Mouse (Mus musculus) liver, adult 2 months (tissue): ENCODE measurements around the gene Terf2.

Source experiments
- CTCF ChIP-seq: fragments of 200-500 bp; IDR thresholded peaks from 2 replicates; pipeline ENCODE4 v1.5.1; 2011; ENCODE audit warnings: low read depth, low read length, control low read depth
- POLR2A ChIP-seq: fragments of 200-500 bp; IDR thresholded peaks from 2 replicates; pipeline ENCODE4 v1.6.1; 2011; ENCODE audit warnings: low read length, control low read depth; ENCODE audit not compliant: insufficient read depth; ENCODE audit errors: extremely low read depth

DNA sequence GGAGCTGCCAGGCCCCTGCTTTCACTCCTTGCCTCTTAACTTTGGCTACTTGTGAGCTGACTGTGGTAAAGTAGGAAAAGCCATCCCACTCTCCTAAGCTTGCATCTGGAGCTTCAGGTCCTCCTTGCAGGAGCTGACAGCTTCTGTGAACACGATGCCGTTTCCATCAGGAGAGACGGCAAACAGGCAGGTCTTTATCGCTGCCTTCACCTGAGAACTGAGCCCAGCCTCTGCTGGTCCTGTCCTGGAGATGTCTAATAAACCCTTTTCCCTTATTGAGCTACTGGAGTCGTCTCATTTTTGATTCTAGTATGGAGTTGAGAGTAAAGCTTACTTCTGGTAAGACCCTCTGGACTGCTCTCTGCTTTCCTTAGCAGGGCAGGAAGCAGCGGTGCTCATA is 50.9 kb downstream of the Terf2 start:
- TF ChIP-seq CTCF = no peak
- no peak for TF ChIP-seq POLR2A
